Mouse (Mus musculus) neural tube, embryonic 14.5 days (tissue): ENCODE measurements around the gene Cxcl9. TPM values are rescaled to one million over a fixed set of nuclear protein-coding genes. Genes with fewer than 3 reads are reported as not detected.
"Not testable (repeated sequence)": the region's sequence is repeated elsewhere in the genome, so short reads cannot be mapped to it uniquely, and the experiment has no call there.

Source experiments
- ATAC-seq: fragments of 200-750 bp; cut with Nextera tagmentation; 2 replicates; pipeline ENCODE4 v1.8.0; 2017; ENCODE audit warnings: low read depth, mild to moderate bottlenecking, moderate TSS enrichment, moderate library complexity
- H3K27ac ChIP-seq: fragments of 300-500 bp; sonication (generic); 2 replicates; pipeline ENCODE4 v1.5.1; 2014; ENCODE audit warnings: low read depth, mild to moderate bottlenecking, control low read depth, low read length, moderate library complexity, mixed read lengths
- H3K27me3 ChIP-seq: fragments of 300-500 bp; sonication (generic); 2 replicates; pipeline ENCODE4 v1.6.1; 2014; ENCODE audit warnings: low read length; ENCODE audit not compliant: control insufficient read depth, insufficient read depth
- H3K36me3 ChIP-seq: fragments of 300-500 bp; sonication (generic); 2 replicates; pipeline ENCODE4 v1.6.1; 2014; ENCODE audit warnings: low read length, mixed read lengths; ENCODE audit not compliant: control insufficient read depth, insufficient read depth
- H3K4me1 ChIP-seq: fragments of 300-500 bp; sonication (generic); 2 replicates; pipeline ENCODE4 v1.6.1; 2014; ENCODE audit warnings: low read length; ENCODE audit not compliant: control insufficient read depth, insufficient read depth
- H3K4me2 ChIP-seq: fragments of 300-500 bp; sonication (generic); 2 replicates; pipeline ENCODE4 v1.6.1; 2014; ENCODE audit warnings: mild to moderate bottlenecking, low read depth, low read length, control low read depth
- H3K4me3 ChIP-seq: fragments of 300-500 bp; sonication (generic); 2 replicates; pipeline ENCODE4 v1.5.1; 2014; ENCODE audit warnings: low read depth, low read length, control low read depth, mixed read lengths
- H3K9ac ChIP-seq: fragments of 300-500 bp; sonication (generic); replicated peaks from 2 replicates; pipeline ENCODE4 v1.6.1; 2014; ENCODE audit warnings: low read depth, mild to moderate bottlenecking, control low read depth, low read length, mixed read lengths
- H3K9me3 ChIP-seq: fragments of 300-500 bp; sonication (generic); 2 replicates; pipeline ENCODE4 v1.6.1; 2016; ENCODE audit warnings: low read length; ENCODE audit not compliant: control insufficient read depth
- WGBS: fragments of 180-500 bp; shearing (Covaris S2); extraction: QIAGEN DNeasy Blood & Tissue Kit; methylation state at CpG from one replicate; pipeline ENCODE4 v1.1.7; 2014; 5-methylcytosine and 5-hydroxymethylcytosine counted together
- polyA plus RNA-seq: library from polyadenylated mRNA; unstranded; fragments of >200 nt; fragmentation: Nextera tagmentation; extraction: Ambion mirVana; gene quantifications from 2 replicates; pipeline ENCODE4 v1.2.1, GENCODE M21; 2014

The Cxcl9 gene
- polyA plus RNA-seq, 1 experiment from 2014 or later, result not detected

DNA sequence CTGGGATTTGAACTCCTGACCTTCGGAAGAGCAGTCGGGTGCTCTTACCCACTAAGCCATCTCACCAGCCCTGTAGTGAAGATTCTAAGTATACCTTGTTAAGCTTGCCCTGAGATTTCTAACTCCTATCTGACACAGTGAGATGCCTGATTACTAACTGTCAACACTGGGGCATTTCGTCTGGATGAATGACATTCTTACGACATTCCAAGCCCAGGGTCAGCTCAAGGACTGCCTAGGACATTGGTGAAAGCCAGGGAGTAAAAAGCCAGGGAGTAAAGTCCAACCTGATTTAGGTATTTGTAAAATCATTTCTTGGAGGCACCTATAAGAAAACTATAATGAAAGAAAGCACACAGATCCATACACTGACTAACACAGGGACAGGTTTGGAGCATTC is 24.8 kb upstream of the Cxcl9 start:
- not testable (repeated sequence) for H3K9ac ChIP-seq, ATAC-seq, H3K9me3 ChIP-seq, H3K36me3 ChIP-seq, H3K27me3 ChIP-seq, H3K4me3 ChIP-seq, H3K27ac ChIP-seq, H3K4me2 ChIP-seq, H3K4me1 ChIP-seq
- WGBS, result 88% methylated on average over 4 of the region's 4 CpGs

DNA sequence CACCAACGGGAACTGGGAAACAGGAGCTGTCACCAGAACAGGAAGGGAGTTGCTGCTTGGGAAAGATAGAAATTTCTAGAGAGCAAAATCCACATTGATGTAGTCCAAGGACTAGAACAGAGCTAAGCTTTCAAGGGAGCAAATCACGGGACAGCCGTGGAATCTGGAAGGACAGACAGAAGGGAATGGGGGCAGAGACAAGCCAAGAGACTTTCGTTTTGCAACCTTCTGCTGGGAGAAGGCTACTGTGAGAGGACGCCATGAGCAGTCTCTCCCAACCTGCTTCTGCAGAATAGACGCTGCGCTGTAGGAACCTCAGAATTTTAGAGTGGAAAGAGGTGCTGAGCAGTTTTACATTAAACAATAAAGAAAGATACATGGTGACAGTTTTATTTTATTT is 21.9 kb upstream of the Cxcl9 start:
- Histone ChIP-seq H3K9me3 (no peaks in the 10 kb centered on the region), H3K36me3 (no peaks in the 10 kb centered on the region), H3K9ac (no peak overlapping the region), H3K27ac (no peak overlapping the region), H3K4me2 (no peak overlapping the region), H3K4me3 (no peak overlapping the region), H3K27me3 (no peaks in the 10 kb centered on the region), H3K4me1 (no peaks in the 10 kb centered on the region)
- 84% methylated on average over 7 of the region's 7 CpGs for WGBS
- no peak for ATAC-seq

DNA sequence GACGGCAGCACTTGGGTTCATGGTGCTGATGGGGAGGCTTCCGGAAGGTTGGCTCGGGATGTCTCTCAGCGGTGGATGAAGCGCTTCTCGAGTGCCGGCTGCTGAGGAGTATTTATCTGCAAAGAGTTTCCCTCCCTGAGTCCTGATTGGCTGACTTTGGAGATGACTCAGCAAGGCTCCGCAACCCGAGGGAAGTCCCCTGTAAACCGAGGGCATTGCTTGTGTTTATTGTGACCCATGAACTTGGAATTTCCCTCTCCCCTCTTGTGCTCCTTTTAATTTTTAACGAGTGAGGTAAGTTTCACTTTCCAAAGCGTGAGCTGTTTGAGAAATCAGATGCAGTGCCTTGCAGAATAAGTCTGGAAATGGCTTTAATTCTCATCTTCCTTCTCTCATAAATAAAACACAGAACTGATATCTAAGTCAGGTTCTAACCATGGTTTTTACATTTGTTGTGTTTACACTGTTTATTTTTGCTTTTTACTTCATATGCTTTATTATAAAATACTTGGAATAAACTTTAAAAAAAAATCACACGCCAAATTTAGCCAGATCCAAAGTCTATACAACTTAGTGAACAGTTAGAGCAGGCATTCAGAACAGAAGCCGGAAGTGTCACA is 21.0 kb upstream of the Cxcl9 start, which contains the start of gene Cxcl10:
TSS of gene Cxcl10 (minus strand) at position 96 of the 620 bp plus-strand sequence.
- no peaks in the 10 kb centered on the region for H3K27me3 ChIP-seq
- no peak within 1 kb of the TSS for H3K27ac ChIP-seq
- H3K9me3 ChIP-seq, result no peaks in the 10 kb centered on the region
- no peaks in the 10 kb centered on the region for H3K36me3 ChIP-seq
- no peak within 1 kb of the TSS for H3K4me3 ChIP-seq
- H3K9ac ChIP-seq, result no peak within 1 kb of the TSS
- peak; percentile 79 for ATAC-seq
- H3K4me1 ChIP-seq, result no peaks in the 10 kb centered on the region
- 19% methylated on average over 14 of the region's 14 CpGs for WGBS
- peak within 1 kb of the TSS; percentile 40 for H3K4me2 ChIP-seq

DNA sequence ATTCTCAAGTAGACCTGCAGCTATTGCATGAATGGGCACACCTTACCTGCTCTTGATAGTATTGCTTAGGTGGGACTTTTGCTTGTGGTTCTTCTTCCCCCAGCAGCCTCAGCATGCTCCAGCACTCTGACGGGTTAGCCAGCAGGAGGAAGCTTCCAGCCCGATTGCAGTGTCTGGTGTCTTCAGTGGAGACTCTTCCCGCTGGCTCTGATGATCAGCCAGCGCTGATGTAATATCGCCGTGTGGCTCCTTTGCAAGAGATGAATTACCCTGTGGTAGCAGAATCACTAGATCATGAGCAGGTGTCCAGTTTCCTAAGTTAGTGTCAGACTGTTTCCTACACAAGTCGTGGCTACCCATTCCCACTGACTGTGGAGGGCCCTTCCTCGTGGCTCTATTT is 17.1 kb upstream of the Cxcl9 start:
- Histone ChIP-seq H3K4me2 (no peak overlapping the region), H3K9ac (no peak overlapping the region), H3K4me3 (no peak overlapping the region), H3K9me3 (no peaks in the 10 kb centered on the region), H3K4me1 (no peaks in the 10 kb centered on the region), H3K36me3 (no peaks in the 10 kb centered on the region), H3K27me3 (no peaks in the 10 kb centered on the region), H3K27ac (no peak overlapping the region)
- 87% methylated on average over 8 of the region's 8 CpGs for WGBS
- no peak for ATAC-seq

DNA sequence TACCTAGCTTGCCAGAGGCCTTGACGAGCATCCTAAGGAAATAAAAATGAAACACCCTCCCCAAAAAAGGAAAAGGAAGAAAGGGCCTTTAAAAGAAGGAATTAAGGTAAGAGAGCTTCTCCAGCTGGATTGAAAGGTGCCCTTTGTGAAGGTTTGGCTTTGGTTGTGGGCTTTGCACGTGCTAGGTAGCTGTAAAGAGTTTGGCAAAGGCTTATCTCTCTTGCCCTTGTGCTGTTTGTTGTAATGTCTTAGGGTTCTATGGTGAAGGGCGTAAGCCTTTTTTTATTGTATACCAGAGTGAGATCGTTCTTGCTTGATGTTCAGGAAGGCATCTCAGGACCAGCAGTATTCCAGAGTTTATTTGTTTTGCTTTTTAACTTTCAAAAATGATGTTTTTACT is 12.7 kb upstream of the Cxcl9 start:
- Histone ChIP-seq H3K4me2 (no peak overlapping the region), H3K36me3 (no peaks in the 10 kb centered on the region), H3K9ac (no peak overlapping the region), H3K4me1 (no peaks in the 10 kb centered on the region), H3K27me3 (no peaks in the 10 kb centered on the region), H3K4me3 (no peak overlapping the region), H3K9me3 (no peaks in the 10 kb centered on the region), H3K27ac (no peak overlapping the region)
- 70% methylated on average over 4 of the region's 4 CpGs for WGBS
- ATAC-seq, result no peak

DNA sequence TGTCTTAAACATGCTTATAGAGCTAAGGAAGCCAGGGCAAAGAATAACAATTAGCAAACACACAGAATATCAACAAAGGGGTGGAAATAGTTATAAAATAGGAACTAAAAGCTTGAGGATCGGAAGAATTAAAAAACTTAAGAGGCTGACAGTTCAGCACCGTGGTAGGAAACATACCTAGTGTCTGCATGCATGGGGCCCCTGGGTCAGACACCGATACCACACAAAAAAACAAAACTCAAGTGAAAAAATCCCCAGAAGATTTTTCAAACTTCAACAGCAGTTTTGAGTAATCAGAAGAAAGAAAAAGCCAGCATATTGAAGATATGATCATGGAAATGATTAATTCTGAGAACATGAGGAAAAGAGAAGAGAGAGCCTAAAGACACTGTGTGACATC is 8.9 kb upstream of the Cxcl9 start:
- ATAC-seq, result no peak
- Histone ChIP-seq H3K9ac (no peak overlapping the region), H3K4me2 (no peak overlapping the region), H3K9me3 (no peaks in the 10 kb centered on the region), H3K4me1 (no peaks in the 10 kb centered on the region), H3K36me3 (no peaks in the 10 kb centered on the region), H3K27ac (no peak overlapping the region), H3K4me3 (no peak overlapping the region), H3K27me3 (no peaks in the 10 kb centered on the region)
- WGBS, result 94% methylated on average over 3 of the region's 3 CpGs

DNA sequence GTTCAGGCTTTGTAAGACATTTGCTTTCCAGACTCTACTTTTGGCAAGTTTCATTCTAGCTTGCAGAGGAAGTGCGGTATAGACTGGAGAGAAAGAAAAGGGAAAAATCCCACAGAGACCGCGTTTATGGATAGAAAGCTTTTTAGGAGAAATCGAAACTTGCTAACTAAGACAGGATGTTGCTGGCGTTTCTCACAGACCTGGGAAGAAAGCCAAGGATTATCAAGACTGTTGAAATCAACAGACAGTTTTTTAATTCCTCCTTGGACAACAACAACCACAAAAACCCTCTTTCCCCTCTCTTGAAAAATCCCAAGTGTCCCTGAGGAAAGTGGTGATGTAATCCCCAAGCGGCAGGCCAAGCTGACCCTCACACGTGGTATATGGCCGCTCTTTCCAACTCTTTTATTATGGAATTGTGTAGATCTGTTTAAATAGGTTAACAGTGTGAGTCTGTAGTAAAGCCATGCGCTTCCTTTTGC is 4.5 kb upstream of the Cxcl9 start:
- WGBS, result 70% methylated on average over 9 of the region's 9 CpGs
- ATAC-seq, result no peak

DNA sequence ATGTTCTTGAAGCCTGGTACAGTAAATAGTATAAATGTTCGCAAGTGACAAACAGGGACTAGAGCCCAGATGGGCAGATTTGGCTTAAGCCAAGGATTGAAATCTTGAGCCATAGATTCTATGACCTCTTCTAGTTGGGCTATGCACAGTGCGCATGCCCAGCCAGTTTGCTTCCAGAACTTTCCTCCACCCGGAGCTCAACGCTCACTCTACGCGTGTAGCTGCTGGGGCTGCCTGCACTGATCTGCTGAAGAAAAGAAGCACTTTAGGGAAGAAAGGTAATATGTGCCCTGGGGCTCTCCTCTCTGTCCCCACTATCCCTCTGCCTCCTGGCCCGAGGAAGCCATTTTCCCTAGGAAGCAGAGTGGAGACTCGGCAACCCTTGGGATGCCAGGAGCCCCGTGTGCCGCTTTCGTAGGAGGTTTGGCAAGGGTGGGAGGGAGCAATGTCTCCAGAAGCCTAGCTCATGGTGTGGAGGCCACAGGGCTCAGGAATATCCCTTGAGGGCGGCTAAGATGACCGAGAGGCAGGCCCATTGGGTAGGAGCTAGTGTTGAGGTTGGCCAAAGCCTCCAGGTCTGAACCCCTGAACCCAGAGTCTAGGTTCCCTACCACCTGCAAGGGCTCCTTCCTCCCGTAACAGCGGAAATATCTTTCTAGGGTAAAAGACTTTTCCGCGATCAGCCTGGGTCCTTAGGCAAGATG is 3.9 kb upstream of the Cxcl9 start, which contains the start of gene Art3:
TSS of gene Art3 (plus strand) at position 193 of the 704 bp plus-strand sequence.
- Histone ChIP-seq H3K9ac (no peak within 1 kb of the TSS), H3K27ac (no peak within 1 kb of the TSS), H3K9me3 (no peaks in the 10 kb centered on the region), H3K4me3 (no peak within 1 kb of the TSS), H3K4me2 (no peak within 1 kb of the TSS), H3K4me1 (no peaks in the 10 kb centered on the region), H3K36me3 (no peaks in the 10 kb centered on the region), H3K27me3 (no peaks in the 10 kb centered on the region)
- ATAC-seq, result no peak
- 93% methylated on average over 17 of the region's 17 CpGs for WGBS

More for the DNA sequence above, 4.5 kb upstream of the Cxcl9 start:
- Histone ChIP-seq H3K4me1 (no peaks in the 10 kb centered on the region), H3K4me3 (no peak overlapping the region), H3K9ac (no peak overlapping the region), H3K27me3 (no peaks in the 10 kb centered on the region), H3K36me3 (no peaks in the 10 kb centered on the region), H3K9me3 (no peaks in the 10 kb centered on the region), H3K27ac (no peak overlapping the region), H3K4me2 (no peak overlapping the region)

DNA sequence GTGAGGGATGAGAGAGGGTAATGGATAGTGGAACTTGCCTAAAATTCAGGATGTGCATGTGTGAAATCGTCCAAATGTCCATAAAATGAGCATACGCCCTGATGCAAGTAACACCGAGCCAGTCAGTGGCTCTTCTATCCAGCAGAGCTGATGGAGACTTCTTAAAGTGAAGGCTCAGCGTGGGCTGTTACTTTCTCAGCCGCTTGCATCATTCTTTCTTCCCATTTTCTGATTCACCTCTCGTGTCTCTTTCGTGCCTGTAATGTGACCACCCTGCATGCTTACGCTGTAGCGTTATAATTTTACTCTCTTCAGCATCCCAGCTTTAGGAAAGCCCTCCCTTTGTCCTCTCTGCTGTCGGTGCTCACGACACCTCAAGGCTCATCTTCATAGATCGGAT is 3.2 kb upstream of the Cxcl9 start:
- no peak for ATAC-seq
- H3K4me2 ChIP-seq, result no peak overlapping the region
- no peak overlapping the region for H3K4me3 ChIP-seq
- H3K4me1 ChIP-seq, result no peaks in the 10 kb centered on the region
- WGBS, result 91% methylated on average over 12 of the region's 12 CpGs
- H3K9ac ChIP-seq, result no peak overlapping the region
- no peaks in the 10 kb centered on the region for H3K27me3 ChIP-seq
- H3K9me3 ChIP-seq, result no peaks in the 10 kb centered on the region
- no peak overlapping the region for H3K27ac ChIP-seq
- no peaks in the 10 kb centered on the region for H3K36me3 ChIP-seq
